Mouse (Mus musculus) kidney, embryonic 15.5 days (tissue): ENCODE results near the gene Mars. TPM values are rescaled to one million over a fixed set of nuclear protein-coding genes. Genes with fewer than 3 reads are reported as not detected.
A peak's percentile ranks its signal among the peaks of the same experiment; 100 is the strongest.

ENCODE experiments used
- ATAC-seq: fragments of 200-750 bp; cut with Nextera tagmentation; replicated peaks from 2 replicates; pipeline ENCODE4 v1.8.0; 2017; ENCODE audit warnings: moderate TSS enrichment; ENCODE audit not compliant: low FRiP score
- H3K27ac ChIP-seq: fragments of 300-500 bp; sonication (generic); 2 replicates; pipeline ENCODE4 v1.5.1; 2015; ENCODE audit warnings: mild to moderate bottlenecking, inconsistent platforms
- H3K27me3 ChIP-seq: fragments of 300-500 bp; sonication (generic); 2 replicates; pipeline ENCODE4 v1.6.1; 2015; ENCODE audit warnings: inconsistent platforms
- H3K36me3 ChIP-seq: fragments of 300-500 bp; sonication (generic); 2 replicates; pipeline ENCODE4 v1.6.1; 2015; ENCODE audit warnings: inconsistent platforms
- H3K4me1 ChIP-seq: fragments of 300-500 bp; sonication (generic); 2 replicates; pipeline ENCODE4 v1.6.1; 2015; ENCODE audit warnings: inconsistent platforms
- H3K4me2 ChIP-seq: fragments of 300-500 bp; sonication (generic); 2 replicates; pipeline ENCODE4 v1.6.1; 2015; ENCODE audit warnings: moderate library complexity, mild to moderate bottlenecking, inconsistent platforms
- H3K4me3 ChIP-seq: fragments of 300-500 bp; sonication (generic); replicated peaks from 2 replicates; pipeline ENCODE4 v1.5.1; 2015; ENCODE audit warnings: mild to moderate bottlenecking, inconsistent platforms
- H3K9ac ChIP-seq: fragments of 300-500 bp; sonication (generic); 2 replicates; pipeline ENCODE4 v1.6.1; 2015; ENCODE audit warnings: mild to moderate bottlenecking, inconsistent platforms
- H3K9me3 ChIP-seq: fragments of 300-500 bp; sonication (generic); replicated peaks from 2 replicates; pipeline ENCODE4 v1.6.1; 2016; ENCODE audit warnings: inconsistent platforms
- WGBS: fragments of 180-500 bp; shearing (Covaris S2); methylation state at CpG from one replicate; pipeline ENCODE4 v1.1.7; 2015; ENCODE audit warnings: mixed read lengths; 5-methylcytosine and 5-hydroxymethylcytosine counted together
- polyA plus RNA-seq: library from polyadenylated mRNA; unstranded; fragments of >200 nt; fragmentation: Nextera tagmentation; extraction: Ambion mirVana; gene quantifications from 2 replicates; pipeline ENCODE4 v1.2.1, GENCODE M21; 2015

Mars gene
- polyA plus RNA-seq, 1 experiment from 2014 or later: 120 TPM

- peaks cover 2% of the 10 kb centered on the region; the same call in 1 of the 2 replicates for H3K4me1 ChIP-seq
- H3K9ac ChIP-seq: no peak overlapping the region
- WGBS: 87% methylated on average over 11 of the region's 11 CpGs
- H3K4me3 ChIP-seq: no peak overlapping the region
- no peak overlapping the region for H3K27ac ChIP-seq
- no peaks in the 10 kb centered on the region for H3K9me3 ChIP-seq
- no peak overlapping the region for H3K4me2 ChIP-seq
- H3K27me3 ChIP-seq: no peaks in the 10 kb centered on the region
- H3K36me3 ChIP-seq: peaks cover 96% of the 10 kb centered on the region
- no peak for ATAC-seq
These were observed 37.1 kb downstream of the Mars start for GRCm38 (mm10) chr10:127274261-127275022.

- no peak for ATAC-seq
These were observed 39.2 kb downstream of the Mars start for GRCm38 (mm10) chr10:127272371-127272770.

GRCm38 (mm10) chr10:127269884-127270283 is 41.7 kb downstream of the Mars start:
- Histone ChIP-seq H3K9ac (no peak overlapping the region), H3K27ac (no peak overlapping the region), H3K36me3 (peaks cover 65% of the 10 kb centered on the region), H3K4me2 (no peak overlapping the region), H3K4me1 (peaks cover 20% of the 10 kb centered on the region), H3K27me3 (peaks cover 5% of the 10 kb centered on the region; the same call in 1 of the 2 replicates), H3K9me3 (no peaks in the 10 kb centered on the region), H3K4me3 (no peak overlapping the region)
- no peak for ATAC-seq
- 83% methylated on average over 4 of the region's 4 CpGs for WGBS

More at GRCm38 (mm10) chr10:127272371-127272770, 39.2 kb downstream of the Mars start:
- Histone ChIP-seq H3K27ac (no peak overlapping the region), H3K9me3 (no peaks in the 10 kb centered on the region), H3K27me3 (no peaks in the 10 kb centered on the region), H3K36me3 (peaks cover 90% of the 10 kb centered on the region), H3K4me2 (no peak overlapping the region), H3K9ac (no peak overlapping the region), H3K4me3 (no peak overlapping the region), H3K4me1 (peaks cover 12% of the 10 kb centered on the region)
- 90% methylated on average over 5 of the region's 5 CpGs for WGBS

GRCm38 (mm10) chr10:127269036-127269435 is 42.5 kb downstream of the Mars start:
- WGBS: 84% methylated on average over 12 of the region's 12 CpGs
- H3K4me1 ChIP-seq: peaks cover 20% of the 10 kb centered on the region
- no peak overlapping the region for H3K27ac ChIP-seq
- no peaks in the 10 kb centered on the region for H3K9me3 ChIP-seq
- peaks cover 12% of the 10 kb centered on the region for H3K27me3 ChIP-seq
- H3K4me2 ChIP-seq: no peak overlapping the region
- H3K9ac ChIP-seq: no peak overlapping the region
- H3K36me3 ChIP-seq: peaks cover 57% of the 10 kb centered on the region
- no peak overlapping the region for H3K4me3 ChIP-seq
- ATAC-seq: no peak

GRCm38 (mm10) chr10:127268401-127268800 is 43.2 kb downstream of the Mars start:
- Histone ChIP-seq H3K9ac (no peak overlapping the region), H3K4me2 (no peak overlapping the region), H3K27ac (no peak overlapping the region), H3K36me3 (peaks cover 54% of the 10 kb centered on the region), H3K4me3 (no peak overlapping the region), H3K27me3 (peaks cover 18% of the 10 kb centered on the region), H3K4me1 (peaks cover 20% of the 10 kb centered on the region), H3K9me3 (no peaks in the 10 kb centered on the region)
- ATAC-seq: no peak
- 83% methylated on average over 5 of the region's 5 CpGs for WGBS

- H3K9ac ChIP-seq: peak overlapping the region; percentile 100
- H3K4me2 ChIP-seq: peak overlapping the region; percentile 61
- 72% methylated on average over 5 of the region's 5 CpGs for WGBS
- peaks cover 43% of the 10 kb centered on the region for H3K36me3 ChIP-seq
- H3K27ac ChIP-seq: no peak overlapping the region
- peaks cover 29% of the 10 kb centered on the region for H3K27me3 ChIP-seq
- peaks cover 28% of the 10 kb centered on the region for H3K4me1 ChIP-seq
- H3K4me3 ChIP-seq: peak overlapping the region; percentile 93
- no peaks in the 10 kb centered on the region for H3K9me3 ChIP-seq
- no peak for ATAC-seq
These were observed 44.3 kb downstream of the Mars start for GRCm38 (mm10) chr10:127267318-127267717.

GRCm38 (mm10) chr10:127266112-127267091 is 45.2 kb downstream of the Mars start, which contains the start of gene Dctn2:
Gene Dctn2, plus strand, starts transcription at chr10:127266368.
- Histone ChIP-seq H3K9me3 (no peaks in the 10 kb centered on the region), H3K27me3 (peaks cover 38% of the 10 kb centered on the region), H3K27ac (peak within 1 kb of the TSS; percentile 89), H3K4me1 (peaks cover 29% of the 10 kb centered on the region), H3K9ac (peak within 1 kb of the TSS; percentile 100), H3K4me2 (peak within 1 kb of the TSS; percentile 61), H3K4me3 (peak within 1 kb of the TSS; percentile 93), H3K36me3 (peaks cover 34% of the 10 kb centered on the region)
- peak; percentile 98 for ATAC-seq
- under 1% methylated on average over 70 of the region's 70 CpGs for WGBS

- peaks cover 27% of the 10 kb centered on the region for H3K36me3 ChIP-seq
These were observed 45.9 kb downstream of the Mars start for GRCm38 (mm10) chr10:127265727-127266111.

GRCm38 (mm10) chr10:127264971-127265370 is 46.6 kb downstream of the Mars start:
- ATAC-seq: no peak
- Histone ChIP-seq H3K4me3 (no peak overlapping the region), H3K4me2 (no peak overlapping the region), H3K27ac (no peak overlapping the region), H3K9me3 (no peaks in the 10 kb centered on the region), H3K27me3 (peaks cover 46% of the 10 kb centered on the region), H3K4me1 (peaks cover 29% of the 10 kb centered on the region), H3K36me3 (peaks cover 20% of the 10 kb centered on the region), H3K9ac (no peak overlapping the region)
- 80% methylated on average over 4 of the region's 4 CpGs for WGBS

More at GRCm38 (mm10) chr10:127265727-127266111, 45.9 kb downstream of the Mars start:
- H3K4me1 ChIP-seq: peaks cover 29% of the 10 kb centered on the region
- H3K27me3 ChIP-seq: peaks cover 45% of the 10 kb centered on the region
- no peak overlapping the region for H3K9ac ChIP-seq
- peak overlapping the region; percentile 61 for H3K4me2 ChIP-seq
- WGBS: 34% methylated on average over 4 of the region's 4 CpGs
- H3K9me3 ChIP-seq: no peaks in the 10 kb centered on the region
- ATAC-seq: 0 out of 2 replicates have a peak, but pooled peaks have one; percentile 23
- peak overlapping the region; percentile 93 for H3K4me3 ChIP-seq
- H3K27ac ChIP-seq: no peak overlapping the region

- no peak overlapping the region for H3K27ac ChIP-seq
- WGBS: 82% methylated on average over 8 of the region's 8 CpGs
- no peaks in the 10 kb centered on the region for H3K9me3 ChIP-seq
- H3K27me3 ChIP-seq: peaks cover 46% of the 10 kb centered on the region
- ATAC-seq: no peak
- H3K4me2 ChIP-seq: no peak overlapping the region
- peaks cover 29% of the 10 kb centered on the region for H3K4me1 ChIP-seq
- H3K4me3 ChIP-seq: no peak overlapping the region
- no peak overlapping the region for H3K9ac ChIP-seq
- peaks cover 13% of the 10 kb centered on the region for H3K36me3 ChIP-seq
These were observed 47.2 kb downstream of the Mars start for GRCm38 (mm10) chr10:127264336-127264735.

GRCm38 (mm10) chr10:127263631-127264030 is 48.0 kb downstream of the Mars start:
- Histone ChIP-seq H3K36me3 (peaks cover 6% of the 10 kb centered on the region), H3K4me1 (peaks cover 27% of the 10 kb centered on the region), H3K9ac (no peak overlapping the region), H3K4me2 (no peak overlapping the region), H3K27ac (no peak overlapping the region), H3K9me3 (no peaks in the 10 kb centered on the region), H3K4me3 (no peak overlapping the region), H3K27me3 (peaks cover 46% of the 10 kb centered on the region)
- no peak for ATAC-seq
- WGBS: 52% methylated on average over 3 of the region's 3 CpGs
